Mouse (Mus musculus) bone marrow, adult 2 months (tissue): ENCODE results near the gene Fam104a.

Experiments used
- CTCF ChIP-seq: fragments of 200-500 bp; IDR thresholded peaks from 2 replicates; pipeline ENCODE4 v1.5.1; 2011; ENCODE audit warnings: low read length, control low read depth; ENCODE audit not compliant: control insufficient read depth, insufficient read depth
- POLR2A ChIP-seq: fragments of 200-500 bp; IDR thresholded peaks from 2 replicates; pipeline ENCODE4 v1.6.1; 2011; ENCODE audit warnings: low read depth, mild to moderate bottlenecking, control low read depth, low read length, borderline replicate concordance; ENCODE audit not compliant: control insufficient read depth

DNA sequence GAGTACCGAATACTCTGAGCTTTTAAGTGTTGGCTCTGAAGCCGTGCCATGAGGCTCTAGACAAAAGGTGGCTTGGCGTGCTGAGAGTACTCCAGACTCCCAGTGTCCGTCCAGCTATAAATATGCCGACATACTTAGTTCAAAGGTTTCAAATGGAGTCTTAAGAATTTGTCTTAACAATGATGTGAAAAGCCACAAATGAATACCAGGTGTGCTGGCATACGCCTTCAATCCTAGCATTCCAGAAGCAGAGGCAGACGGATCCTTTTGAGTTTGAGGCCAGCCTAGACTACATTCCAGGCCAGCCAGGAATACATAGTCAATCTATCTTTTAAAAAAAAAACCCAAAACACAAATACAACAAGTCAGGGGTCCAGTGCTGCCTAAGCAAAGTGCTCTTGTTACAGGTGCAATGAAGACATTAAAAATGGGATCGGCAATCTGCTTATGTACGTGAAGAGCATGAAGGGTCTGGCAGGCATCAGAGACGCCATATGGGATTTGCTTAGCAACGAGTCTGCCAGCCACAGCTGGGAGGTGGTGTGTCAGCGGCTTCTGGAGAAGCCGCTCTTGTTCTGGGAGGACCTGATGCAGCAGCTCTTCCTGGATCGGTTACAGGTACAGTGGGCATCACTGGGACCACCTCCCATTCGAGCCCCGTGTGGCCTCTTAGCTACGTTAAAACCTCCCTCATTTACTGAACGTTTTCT lies 29.2 kb downstream of the Fam104a start:
- TF ChIP-seq POLR2A (no peak), CTCF (no peak)
